Mouse (Mus musculus): ENCODE measurements at regions not wholly inside any gene's neighbourhood (a gene's known extent, or its start where the extent isn't known, plus 50 kb on each side); places are given as distances from the start of the nearest gene placed in this dataset.

GRCm38 (mm10) chr13:110642792-110643191 is 247.9 kb downstream of the Plk2 start:
- Histone ChIP-seq H3K9me3 (replicated peaks) (no peaks in the 10 kb centered on the region), H3K27me3 (no peaks in the 10 kb centered on the region), H3K4me3 (no peak overlapping the region), H3K36me3 (no peaks in the 10 kb centered on the region), H3K4me1 (replicated peaks) (peaks cover 18% of the 10 kb centered on the region), H3K9ac (no peak overlapping the region), H3K4me2 (peak overlapping the region; percentile 51), H3K27ac (peak overlapping the region; percentile 88)
- ATAC-seq (replicated peaks; ENCODE audit: insufficient number of reproducible peaks, insufficient read depth, low FRiP score, low read depth) = no peak
- WGBS = 82% methylated on average over 3 of the region's 3 CpGs

GRCm38 (mm10) chr13:110643198-110643896 is 248.5 kb downstream of the Plk2 start:
- Histone ChIP-seq H3K27me3 (no peaks in the 10 kb centered on the region), H3K9me3 (replicated peaks) (no peaks in the 10 kb centered on the region), H3K9ac (no peak overlapping the region), H3K4me3 (peak overlapping the region; percentile 27), H3K36me3 (no peaks in the 10 kb centered on the region), H3K4me2 (peak overlapping the region; percentile 51), H3K27ac (peak overlapping the region; percentile 88), H3K4me1 (replicated peaks) (peaks cover 18% of the 10 kb centered on the region)
- peak; percentile 55 for ATAC-seq (replicated peaks; ENCODE audit: insufficient number of reproducible peaks, insufficient read depth, low FRiP score, low read depth)
- WGBS = 14% methylated on average over 11 of the region's 11 CpGs

DNA sequence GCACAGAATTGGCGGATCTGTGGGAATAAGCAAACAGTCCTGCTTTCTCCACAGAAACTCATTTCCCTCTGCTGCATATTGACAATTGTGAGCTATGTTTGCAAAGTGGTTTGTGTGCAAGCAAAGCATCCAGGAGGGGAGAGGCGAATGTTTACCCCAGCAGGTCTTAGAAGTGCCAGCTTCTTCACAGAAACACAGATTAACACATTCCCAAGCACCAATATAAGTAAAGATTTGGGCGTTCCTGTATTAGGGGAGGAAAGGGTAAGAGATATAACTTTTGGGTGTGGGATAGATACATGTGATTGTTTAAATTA is 249.0 kb downstream of the Plk2 start:
- Histone ChIP-seq H3K36me3 (no peaks in the 10 kb centered on the region), H3K4me1 (replicated peaks) (peaks cover 18% of the 10 kb centered on the region), H3K9me3 (replicated peaks) (no peaks in the 10 kb centered on the region), H3K27me3 (no peaks in the 10 kb centered on the region), H3K9ac (no peak overlapping the region), H3K4me3 (peak overlapping the region; percentile 27), H3K4me2 (peak overlapping the region; percentile 51), H3K27ac (peak overlapping the region; percentile 88)
- ATAC-seq (replicated peaks; ENCODE audit: insufficient number of reproducible peaks, insufficient read depth, low FRiP score, low read depth) = no peak
- WGBS = 29% methylated on average over 3 of the region's 3 CpGs

DNA sequence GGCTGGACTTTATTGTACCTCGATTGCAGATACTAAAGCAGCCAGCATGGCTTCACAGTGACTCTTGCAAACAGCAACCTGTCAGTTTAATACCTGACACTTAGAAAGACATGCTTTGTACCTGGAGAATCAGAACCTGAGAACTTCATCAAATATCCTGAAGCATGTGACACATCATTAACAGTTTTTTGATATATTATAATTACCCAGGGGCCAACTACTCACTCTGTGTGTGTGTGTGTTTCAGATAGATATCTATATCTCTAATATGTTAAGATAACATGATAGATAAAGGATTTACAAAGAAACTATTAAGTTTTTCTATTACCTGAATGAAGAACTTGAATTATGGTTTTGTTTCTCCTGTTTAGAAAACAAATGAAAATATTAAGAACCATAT is 254.5 kb downstream of the Plk2 start:
- no peaks in the 10 kb centered on the region for H3K36me3 ChIP-seq
- H3K4me3 ChIP-seq = no peak overlapping the region
- no peak overlapping the region for H3K27ac ChIP-seq
- no peaks in the 10 kb centered on the region for H3K9me3 ChIP-seq (replicated peaks)
- no peak overlapping the region for H3K9ac ChIP-seq
- H3K4me1 ChIP-seq (replicated peaks) = no peaks in the 10 kb centered on the region; the same call in 1 of the 2 replicates
- ATAC-seq (replicated peaks; ENCODE audit: insufficient number of reproducible peaks, insufficient read depth, low FRiP score, low read depth) = no peak
- H3K27me3 ChIP-seq = no peaks in the 10 kb centered on the region
- H3K4me2 ChIP-seq = no peak overlapping the region
- WGBS = 56% methylated on average over 1 of the region's 1 CpGs

GRCm38 (mm10) chr13:110649870-110650497 is 255.1 kb downstream of the Plk2 start:
- Histone ChIP-seq H3K36me3 (no peaks in the 10 kb centered on the region), H3K27me3 (no peaks in the 10 kb centered on the region), H3K4me3 (no peak overlapping the region), H3K9ac (no peak overlapping the region), H3K4me2 (no peak overlapping the region), H3K4me1 (replicated peaks) (no peaks in the 10 kb centered on the region), H3K9me3 (replicated peaks) (no peaks in the 10 kb centered on the region), H3K27ac (no peak overlapping the region)
- 46% methylated on average over 2 of the region's 2 CpGs for WGBS
- ATAC-seq (replicated peaks; ENCODE audit: insufficient number of reproducible peaks, insufficient read depth, low FRiP score, low read depth) = no peak

GRCm38 (mm10) chr13:110652201-110652600 is 257.4 kb downstream of the Plk2 start:
- H3K4me1 ChIP-seq (replicated peaks) = no peaks in the 10 kb centered on the region
- no peak for ATAC-seq (replicated peaks; ENCODE audit: insufficient number of reproducible peaks, insufficient read depth, low FRiP score, low read depth)
- H3K27ac ChIP-seq = no peak overlapping the region
- WGBS = 77% methylated on average over 7 of the region's 7 CpGs
- H3K9ac ChIP-seq = no peak overlapping the region
- H3K4me2 ChIP-seq = no peak overlapping the region
- no peaks in the 10 kb centered on the region for H3K27me3 ChIP-seq
- H3K4me3 ChIP-seq = no peak overlapping the region
- no peaks in the 10 kb centered on the region for H3K9me3 ChIP-seq (replicated peaks)
- H3K36me3 ChIP-seq = no peaks in the 10 kb centered on the region

DNA sequence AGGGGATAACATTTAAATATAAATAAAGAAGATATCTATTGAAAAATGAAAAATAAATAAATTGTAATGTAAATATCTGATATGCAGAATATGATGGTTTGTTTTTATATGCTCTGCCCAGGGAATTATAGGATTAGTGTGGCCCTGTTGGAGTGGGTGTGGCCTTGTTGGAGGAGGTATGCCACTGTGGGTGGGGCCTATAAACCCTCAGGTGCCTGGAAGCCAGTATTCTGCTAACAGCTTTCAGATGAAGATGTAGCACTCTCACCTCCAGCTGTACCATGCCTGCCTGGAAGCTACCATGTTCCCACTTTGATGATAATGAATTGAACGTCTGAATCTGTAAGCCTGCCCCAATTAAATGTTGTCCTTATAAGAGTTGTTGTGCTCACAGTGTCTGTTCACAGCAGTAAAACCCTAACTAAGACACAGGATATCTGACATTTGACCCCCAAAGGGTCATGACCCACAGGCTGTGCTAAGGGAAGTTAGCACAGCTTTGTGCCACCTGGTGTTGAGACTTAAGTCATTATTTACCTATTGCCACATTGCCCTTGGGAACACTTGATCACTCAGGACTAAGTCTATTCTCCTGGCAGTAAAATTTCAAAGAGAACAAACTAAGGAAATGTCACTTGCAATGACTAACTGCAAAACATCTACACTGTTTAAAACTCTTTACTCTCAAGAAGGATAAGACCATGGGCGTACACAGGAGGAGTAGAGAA is 270.4 kb downstream of the Plk2 start:
- WGBS = 58% methylated on average over 2 of the region's 2 CpGs
- Histone ChIP-seq H3K9me3 (replicated peaks) (no peaks in the 10 kb centered on the region), H3K4me3 (no peak overlapping the region), H3K9ac (no peak overlapping the region), H3K4me1 (replicated peaks) (no peaks in the 10 kb centered on the region), H3K27ac (no peak overlapping the region), H3K27me3 (no peaks in the 10 kb centered on the region), H3K4me2 (no peak overlapping the region), H3K36me3 (no peaks in the 10 kb centered on the region)
- ATAC-seq (replicated peaks; ENCODE audit: insufficient number of reproducible peaks, insufficient read depth, low FRiP score, low read depth) = no peak

- Histone ChIP-seq H3K9ac (no peak overlapping the region), H3K36me3 (no peaks in the 10 kb centered on the region), H3K4me1 (replicated peaks) (no peaks in the 10 kb centered on the region), H3K27me3 (no peaks in the 10 kb centered on the region), H3K4me3 (no peak overlapping the region), H3K9me3 (replicated peaks) (no peaks in the 10 kb centered on the region), H3K27ac (no peak overlapping the region), H3K4me2 (no peak overlapping the region)
- WGBS = 75% methylated on average over 7 of the region's 7 CpGs
- ATAC-seq (replicated peaks; ENCODE audit: insufficient number of reproducible peaks, insufficient read depth, low FRiP score, low read depth) = no peak
Measured at GRCm38 (mm10) chr13:110667276-110667956, 272.6 kb downstream of the Plk2 start.

DNA sequence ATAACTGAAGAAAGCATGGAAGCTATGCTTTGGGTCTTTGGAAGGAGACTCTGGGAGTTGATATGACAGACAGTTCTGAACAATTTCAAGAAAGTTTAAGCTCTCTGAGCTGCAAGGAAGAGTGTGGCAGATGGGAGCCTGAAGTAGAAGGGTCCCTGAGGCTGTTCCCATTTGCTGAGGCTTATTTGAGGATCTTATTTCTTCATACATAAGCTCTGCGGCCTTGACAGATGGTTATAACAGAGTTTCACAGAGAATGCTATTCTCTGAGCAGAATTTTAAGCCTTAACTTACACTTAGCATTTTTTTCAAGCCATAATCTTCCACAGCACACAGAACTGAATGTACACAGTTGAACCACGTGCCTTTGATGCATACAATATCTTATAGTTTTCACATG is 278.7 kb downstream of the Plk2 start:
- H3K27me3 ChIP-seq = no peaks in the 10 kb centered on the region
- H3K4me3 ChIP-seq = no peak overlapping the region
- H3K27ac ChIP-seq = no peak overlapping the region
- 76% methylated on average over 2 of the region's 2 CpGs for WGBS
- no peaks in the 10 kb centered on the region for H3K9me3 ChIP-seq (replicated peaks)
- H3K36me3 ChIP-seq = no peaks in the 10 kb centered on the region
- H3K4me2 ChIP-seq = no peak overlapping the region
- H3K9ac ChIP-seq = no peak overlapping the region
- no peak for ATAC-seq (replicated peaks; ENCODE audit: insufficient number of reproducible peaks, insufficient read depth, low FRiP score, low read depth)
- H3K4me1 ChIP-seq (replicated peaks) = no peaks in the 10 kb centered on the region

- Histone ChIP-seq H3K9ac (no peak overlapping the region), H3K9me3 (replicated peaks) (no peaks in the 10 kb centered on the region), H3K4me1 (replicated peaks) (no peaks in the 10 kb centered on the region), H3K4me2 (no peak overlapping the region), H3K36me3 (no peaks in the 10 kb centered on the region), H3K27me3 (no peaks in the 10 kb centered on the region), H3K4me3 (no peak overlapping the region), H3K27ac (0 out of 2 replicates have a peak overlapping the region, but pooled peaks have one; percentile 62)
- WGBS = 62% methylated on average over 11 of the region's 11 CpGs
- no peak; the same call in 1 of the 2 replicates for ATAC-seq (replicated peaks; ENCODE audit: insufficient number of reproducible peaks, insufficient read depth, low FRiP score, low read depth)
Measured at GRCm38 (mm10) chr13:110683259-110684041, 288.6 kb downstream of the Plk2 start.

DNA sequence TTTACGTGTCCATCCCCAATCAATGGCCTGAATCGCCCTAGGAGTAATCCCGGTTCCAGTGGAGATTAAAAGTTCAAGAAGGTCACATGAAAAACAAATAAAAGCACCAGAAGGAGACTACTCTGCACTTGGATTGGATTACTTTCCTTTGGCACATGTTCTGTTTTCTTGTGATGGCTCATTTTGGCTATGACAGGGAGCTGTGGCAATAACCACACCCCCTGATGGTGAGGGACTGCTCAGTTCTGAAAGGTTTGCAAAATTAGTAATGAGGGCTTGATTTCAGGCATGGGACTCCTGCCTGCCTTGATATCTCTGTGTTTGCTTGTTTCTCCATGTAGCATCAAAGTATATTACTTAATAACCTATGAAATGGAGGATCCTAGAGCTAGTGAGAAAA is 293.9 kb downstream of the Plk2 start:
- H3K27me3 ChIP-seq = no peaks in the 10 kb centered on the region
- no peaks in the 10 kb centered on the region for H3K36me3 ChIP-seq
- H3K9ac ChIP-seq = no peak overlapping the region
- peaks cover 29% of the 10 kb centered on the region for H3K4me1 ChIP-seq (replicated peaks)
- no peaks in the 10 kb centered on the region for H3K9me3 ChIP-seq (replicated peaks)
- no peak overlapping the region for H3K4me2 ChIP-seq
- 79% methylated on average over 3 of the region's 3 CpGs for WGBS
- ATAC-seq (replicated peaks; ENCODE audit: insufficient number of reproducible peaks, insufficient read depth, low FRiP score, low read depth) = no peak
- no peak overlapping the region for H3K27ac ChIP-seq
- H3K4me3 ChIP-seq = no peak overlapping the region
